Mouse (Mus musculus) C2C12 (cell line): ENCODE measurements around the gene Rpf1. TPM values are rescaled to one million over a fixed set of nuclear protein-coding genes. Genes with fewer than 3 reads are reported as not detected.

Experiments used
- H3K27me3 ChIP-seq: one replicate; pipeline ENCODE4 v1.6.1; 2011; ENCODE audit not compliant: control insufficient read depth, insufficient read depth, insufficient read length
- H3K36me3 ChIP-seq: one replicate; pipeline ENCODE4 v1.6.1; 2011; ENCODE audit not compliant: control insufficient read depth, insufficient read depth
- H3K4me3 ChIP-seq: one replicate; pipeline ENCODE4 v1.5.1; 2011; ENCODE audit warnings: mild to moderate bottlenecking, control low read depth; ENCODE audit not compliant: poor library complexity, insufficient read depth, severe bottlenecking
- H3K79me2 ChIP-seq: one replicate; pipeline ENCODE4 v1.6.1; 2011; ENCODE audit not compliant: control insufficient read depth, insufficient read depth
- H3K79me3 ChIP-seq: one replicate; pipeline ENCODE4 v1.6.1; 2011; ENCODE audit warnings: low read depth, control low read depth
- H3ac ChIP-seq: one replicate; pipeline ENCODE3; 2011; ENCODE audit warnings: low read depth; ENCODE audit not compliant: control insufficient read depth, insufficient read length
- CEBPB ChIP-seq: IDR thresholded peaks from one replicate; pipeline ENCODE4 v1.6.1; 2011; ENCODE audit warnings: low read depth, mild to moderate bottlenecking, control low read depth, moderate library complexity
- CTCF ChIP-seq: IDR thresholded peaks from one replicate; pipeline ENCODE4 v1.5.1; 2011; ENCODE audit not compliant: control insufficient read depth, insufficient read depth, insufficient read length
- FOSL1 ChIP-seq: IDR thresholded peaks from one replicate; pipeline ENCODE4 v1.8.0; 2011; ENCODE audit warnings: mild to moderate bottlenecking, low read length; ENCODE audit not compliant: poor library complexity, insufficient read depth, severe bottlenecking
- MAX ChIP-seq: IDR thresholded peaks from one replicate; pipeline ENCODE4 v1.6.1; 2011; ENCODE audit warnings: mild to moderate bottlenecking, control low read depth
- MYOD1 ChIP-seq: IDR thresholded peaks from one replicate; pipeline ENCODE4 v1.6.1; 2011; ENCODE audit warnings: low read depth; ENCODE audit not compliant: control insufficient read depth, insufficient read length
- MYOG ChIP-seq: IDR thresholded peaks from one replicate; pipeline ENCODE4 v1.6.1; 2011; ENCODE audit not compliant: control insufficient read depth, insufficient read length; ENCODE audit errors: extremely low read depth
- USF1 ChIP-seq: IDR thresholded peaks from one replicate; pipeline ENCODE4 v1.6.1; 2011; ENCODE audit warnings: low read depth, mild to moderate bottlenecking, control low read depth, moderate library complexity
- long read RNA-seq, 2 experiments: library from polyadenylated mRNA; unstranded; transcript quantifications; one replicate each; pipeline ENCODE4 v2.0.0; 2019 to 2020
- polyA plus RNA-seq: library from polyadenylated mRNA; unstranded; fragments of >200 nt; fragmentation: generic; extraction: Trizol; gene quantifications from one replicate; pipeline ENCODE4 v1.2.1, GENCODE M21; 2012; ENCODE audit warnings: missing spikeins

The Rpf1 gene
- 19.5 TPM for polyA plus RNA-seq
- long read RNA-seq, experiment 1, transcript Rpf1-201 (9 exons, 1,661 nt): major isoform, 33 of 39 reads
- long read RNA-seq, experiment 1, partial matches to known transcripts: 1 of 39 reads
- long read RNA-seq, experiment 1, other reads (novel, unspliced or antisense): 4 of 39 reads
- long read RNA-seq, experiment 2, transcript Rpf1-201 (9 exons, 1,661 nt): major isoform, 59 of 65 reads
- long read RNA-seq, experiment 2, partial matches to known transcripts: 1 of 65 reads
- long read RNA-seq, experiment 2, other reads (novel, unspliced or antisense): 1 of 65 reads

DNA sequence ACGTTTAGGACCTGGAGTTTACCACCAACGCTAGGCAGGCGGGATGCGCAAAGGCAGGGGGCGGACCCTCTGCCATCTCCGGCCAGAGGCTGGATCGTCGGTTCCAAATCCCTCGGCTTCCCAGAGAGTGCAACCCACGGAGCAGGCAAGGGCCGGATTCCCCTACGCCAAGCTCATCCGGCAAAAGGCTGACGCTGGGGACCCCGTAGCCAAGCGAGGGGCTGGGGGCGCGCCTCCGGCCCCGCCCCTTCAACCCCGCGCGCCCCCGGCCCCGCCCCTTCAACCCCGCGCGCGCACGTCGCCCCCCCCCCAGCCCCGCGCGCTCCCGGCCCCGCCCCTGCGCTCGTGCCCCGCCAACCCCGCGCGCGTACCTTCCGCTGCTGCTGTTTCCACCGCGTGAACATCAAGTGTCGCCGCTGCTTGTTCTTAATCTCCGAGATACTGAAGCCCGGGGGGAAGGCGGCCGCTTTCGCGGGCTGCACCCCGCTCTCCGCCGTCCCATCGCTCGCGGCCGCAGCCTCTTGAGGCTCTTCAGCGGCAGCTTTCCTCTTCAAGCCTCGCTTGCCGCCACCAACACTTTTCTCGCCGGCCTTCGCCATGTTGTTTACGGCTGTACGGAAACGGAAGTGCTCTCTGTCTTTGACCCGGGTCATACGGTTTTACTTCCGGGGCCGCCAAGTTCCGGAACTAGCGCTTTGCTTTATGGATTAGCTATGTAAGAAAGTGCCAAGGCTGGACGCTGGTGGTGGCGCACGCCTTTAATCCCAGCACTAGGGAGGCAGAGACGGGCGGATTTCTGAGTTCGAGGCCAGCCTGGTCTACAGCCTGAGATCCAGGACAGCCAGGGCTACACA is at the start of gene Rpf1:
TSS of gene Rpf1 (minus strand) at position 632 of the 854 bp plus-strand sequence.
- Histone ChIP-seq H3ac (peak within 1 kb of the TSS; percentile 94), H3K4me3 (peak within 1 kb of the TSS; percentile 71), H3K27me3 (no peaks in the 10 kb centered on the region), H3K79me2 (peaks cover 51% of the 10 kb centered on the region), H3K79me3 (peaks cover 23% of the 10 kb centered on the region), H3K36me3 (peaks cover 31% of the 10 kb centered on the region)
- TF ChIP-seq MAX (peak; percentile 60), FOSL1 (no peak), CTCF (no peak)

- Histone ChIP-seq H3K4me3 (no peak overlapping the region), H3K27me3 (no peaks in the 10 kb centered on the region), H3K79me3 (no peaks in the 10 kb centered on the region), H3K36me3 (no peaks in the 10 kb centered on the region), H3K79me2 (no peaks in the 10 kb centered on the region), H3ac (no peak overlapping the region)
- TF ChIP-seq FOSL1: no peak
- no peak for TF ChIP-seq USF1
- TF ChIP-seq MYOD1: no peak
- TF ChIP-seq MAX: no peak
- no peak for TF ChIP-seq MYOG
- TF ChIP-seq CEBPB: no peak
- TF ChIP-seq CTCF: no peak
Observed at GRCm38 (mm10) chr3:146570939-146571338, 49.7 kb upstream of the Rpf1 start.

DNA sequence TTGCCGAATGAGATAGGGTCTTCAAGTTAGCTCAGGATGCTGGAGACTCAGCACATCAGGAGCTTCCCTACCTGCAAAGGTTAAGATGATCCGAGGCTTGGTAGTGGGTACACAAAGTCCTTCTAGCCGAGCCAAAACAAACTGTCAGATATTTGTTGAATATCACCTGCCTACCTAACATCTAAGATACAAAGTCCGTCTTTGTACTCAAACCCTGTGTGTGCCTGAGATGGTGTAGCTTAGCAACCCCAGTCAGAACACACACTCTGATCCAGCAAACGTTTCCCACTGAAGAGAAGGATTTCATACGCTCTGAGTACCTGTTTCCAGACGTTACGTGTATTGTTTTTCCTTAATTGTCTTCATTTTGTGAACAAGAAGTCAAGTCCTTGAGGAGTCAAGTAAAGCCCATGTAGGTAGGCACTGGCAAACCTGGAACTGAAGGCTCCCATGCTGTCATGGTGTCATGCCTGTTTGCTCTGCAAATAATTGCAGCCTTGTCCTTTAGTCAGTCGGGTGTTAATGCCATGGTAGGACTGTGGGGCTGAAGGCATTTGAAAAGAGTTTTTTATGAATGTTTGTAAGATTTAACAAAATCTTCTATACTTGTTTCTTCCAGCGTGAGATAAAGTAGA is 49.0 kb upstream of the Rpf1 start, which contains the start of gene Uox:
TSS of gene Uox (plus strand) at position 279 of the 635 bp plus-strand sequence.
- H3K79me3 ChIP-seq: no peaks in the 10 kb centered on the region
- no peak for TF ChIP-seq USF1
- TF ChIP-seq FOSL1: no peak
- no peak for TF ChIP-seq MYOG
- TF ChIP-seq CTCF: no peak
- TF ChIP-seq CEBPB: no peak
- TF ChIP-seq MYOD1: no peak
- no peak for TF ChIP-seq MAX
- H3K36me3 ChIP-seq: no peaks in the 10 kb centered on the region
- H3K79me2 ChIP-seq: no peaks in the 10 kb centered on the region
- no peak within 1 kb of the TSS for H3ac ChIP-seq
- no peak within 1 kb of the TSS for H3K4me3 ChIP-seq
- no peaks in the 10 kb centered on the region for H3K27me3 ChIP-seq

- H3K36me3 ChIP-seq: no peaks in the 10 kb centered on the region
- no peak overlapping the region for H3K4me3 ChIP-seq
- H3K79me2 ChIP-seq: no peaks in the 10 kb centered on the region
- no peaks in the 10 kb centered on the region for H3K79me3 ChIP-seq
- H3ac ChIP-seq: no peak overlapping the region
- TF ChIP-seq MYOG: no peak
- no peaks in the 10 kb centered on the region for H3K27me3 ChIP-seq
Observed at GRCm38 (mm10) chr3:146569594-146569993, 48.4 kb upstream of the Rpf1 start.

DNA sequence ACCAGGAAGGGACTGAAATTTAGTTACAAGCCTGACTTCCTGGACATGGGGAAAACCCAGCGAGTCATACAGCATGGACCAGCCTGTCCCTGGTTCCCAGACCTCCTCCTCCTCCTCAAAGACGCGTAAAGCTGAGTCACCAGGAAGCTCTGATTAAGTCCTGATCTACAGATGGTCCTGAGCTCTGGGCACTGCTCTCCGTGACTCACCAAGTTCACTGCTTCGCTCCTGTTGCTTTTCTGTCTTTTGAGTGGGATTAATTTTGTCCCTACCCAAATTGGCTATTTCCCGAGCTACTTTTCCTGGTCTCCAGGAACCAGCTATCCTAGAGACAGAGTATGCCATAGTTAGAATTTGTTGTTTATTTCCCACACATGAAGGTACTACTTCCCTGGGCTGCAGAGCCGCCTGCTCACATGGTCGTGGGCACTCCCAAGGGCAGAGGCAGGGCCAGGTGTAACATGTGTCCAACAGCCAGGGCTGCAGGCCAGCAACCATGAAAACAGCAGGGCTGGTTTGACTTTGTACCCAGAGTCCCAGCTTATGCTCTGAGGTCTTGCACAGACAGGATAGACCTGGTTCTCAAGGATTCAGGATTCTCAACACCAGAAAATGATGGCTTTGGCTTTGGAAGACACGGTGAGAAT is 46.8 kb upstream of the Rpf1 start:
- TF ChIP-seq MYOG (no peak), CTCF (no peak), FOSL1 (peak; percentile 3), MAX (peak; percentile 12), USF1 (no peak)
- Histone ChIP-seq H3K4me3 (no peak overlapping the region), H3K79me3 (no peaks in the 10 kb centered on the region), H3K27me3 (no peaks in the 10 kb centered on the region), H3K36me3 (no peaks in the 10 kb centered on the region), H3ac (peak overlapping the region; percentile 32), H3K79me2 (no peaks in the 10 kb centered on the region)
